Mouse (Mus musculus): ENCODE measurements at regions not wholly inside any gene's neighbourhood (a gene's known extent, or its start where the extent isn't known, plus 50 kb on each side); places are given as distances from the start of the nearest gene placed in this dataset.
A peak's percentile ranks its signal among the peaks of the same experiment; 100 is the strongest.

- Histone ChIP-seq H3K4me3 (ENCODE audit: low read depth, low read length) (no peak overlapping the region), H3K36me3 (ENCODE audit: insufficient read depth) (no peaks in the 10 kb centered on the region), H3K27ac (ENCODE audit: low read depth, low read length) (no peak overlapping the region), H3K9me3 (ENCODE audit: low read length) (no peaks in the 10 kb centered on the region), H3K4me1 (ENCODE audit: insufficient read depth) (no peaks in the 10 kb centered on the region), H3K27me3 (ENCODE audit: insufficient read depth, low read length) (no peaks in the 10 kb centered on the region), H3K4me2 (ENCODE audit: low read depth) (no peak overlapping the region), H3K9ac (no peak overlapping the region)
- 96% methylated on average over 4 of the region's 4 CpGs for WGBS
- DNase-seq (no peak), ATAC-seq (no peak)
- no peak for TF ChIP-seq CTCF (IDR thresholded peaks at IDR 0.05; ENCODE audit: low read depth)
Measured at GRCm38 (mm10) chr10:45933631-45934310, 356.1 kb downstream of the Hace1 start.

- no peaks in the 10 kb centered on the region for H3K9me3 ChIP-seq (ENCODE audit: low read length)
- no peak overlapping the region for H3K4me3 ChIP-seq (ENCODE audit: low read depth, low read length)
- H3K9ac ChIP-seq = no peak overlapping the region
- H3K36me3 ChIP-seq (ENCODE audit: insufficient read depth) = no peaks in the 10 kb centered on the region
- H3K27ac ChIP-seq (ENCODE audit: low read depth, low read length) = no peak overlapping the region
- no peak overlapping the region for H3K4me2 ChIP-seq (ENCODE audit: low read depth)
- no peak for DNase-seq
- TF ChIP-seq CTCF (IDR thresholded peaks at IDR 0.05; ENCODE audit: low read depth) = no peak
- no peaks in the 10 kb centered on the region for H3K27me3 ChIP-seq (ENCODE audit: insufficient read depth, low read length)
- no peak for ATAC-seq
- H3K4me1 ChIP-seq (ENCODE audit: insufficient read depth) = no peaks in the 10 kb centered on the region
Measured at GRCm38 (mm10) chr10:45957686-45958085, 380.1 kb downstream of the Hace1 start.

DNA sequence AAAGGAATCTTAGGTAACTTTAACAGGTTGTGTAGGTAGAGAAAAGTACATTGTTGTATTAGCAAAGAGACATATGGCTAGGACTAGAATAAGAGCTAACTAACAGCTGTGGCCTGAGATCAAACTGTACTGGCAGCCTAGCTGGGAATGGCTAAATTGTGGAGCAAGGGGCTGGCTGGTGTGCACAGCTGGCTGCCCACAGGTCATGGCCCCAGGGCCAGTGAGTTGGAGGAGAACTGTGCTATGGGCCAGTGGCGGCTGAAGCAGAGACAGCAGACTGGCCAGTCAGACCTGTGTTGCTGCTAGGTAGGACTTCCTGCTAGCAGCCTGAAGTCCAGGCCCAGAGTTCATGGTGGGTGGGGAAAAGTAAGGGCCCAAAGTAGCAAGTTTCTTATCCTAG, 394.6 kb downstream of the Hace1 start:
- DNase-seq (no peak), ATAC-seq (no peak)
- Histone ChIP-seq H3K27me3 (ENCODE audit: insufficient read depth, low read length) (no peaks in the 10 kb centered on the region), H3K36me3 (ENCODE audit: insufficient read depth) (no peaks in the 10 kb centered on the region), H3K4me3 (ENCODE audit: low read depth, low read length) (no peak overlapping the region), H3K9me3 (ENCODE audit: low read length) (no peaks in the 10 kb centered on the region), H3K27ac (ENCODE audit: low read depth, low read length) (no peak overlapping the region), H3K4me2 (ENCODE audit: low read depth) (no peak overlapping the region), H3K4me1 (ENCODE audit: insufficient read depth) (no peaks in the 10 kb centered on the region), H3K9ac (no peak overlapping the region)
- WGBS = 81% methylated on average over 1 of the region's 1 CpGs
- no peak for TF ChIP-seq CTCF (IDR thresholded peaks at IDR 0.05; ENCODE audit: low read depth)

DNA sequence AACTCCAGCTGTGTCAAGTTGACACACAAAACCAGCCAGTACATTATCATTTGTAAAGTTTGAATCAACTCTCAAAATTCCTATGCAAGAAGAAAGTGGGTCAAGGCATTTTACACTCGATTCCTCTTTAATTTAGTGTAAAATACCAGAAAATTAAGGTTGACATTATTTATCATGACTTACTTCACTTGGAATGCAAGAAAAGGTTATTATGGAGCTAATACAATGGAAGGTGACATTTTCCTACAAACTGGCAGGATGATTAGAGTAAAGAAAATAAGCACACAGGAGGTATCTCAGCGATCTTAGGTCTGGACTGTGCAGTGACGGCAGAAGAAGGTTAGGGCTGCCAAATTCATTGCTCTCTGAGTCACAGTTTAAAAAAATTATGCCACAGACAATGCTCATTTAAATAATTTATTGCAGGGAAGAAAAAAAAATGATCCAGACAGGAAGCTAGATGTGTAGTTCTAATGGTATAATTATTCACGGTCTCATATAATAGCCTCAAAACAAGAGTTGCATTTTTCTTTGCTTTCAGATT, 405.2 kb downstream of the Hace1 start:
- Histone ChIP-seq H3K4me1 (ENCODE audit: insufficient read depth) (no peaks in the 10 kb centered on the region), H3K27me3 (ENCODE audit: insufficient read depth, low read length) (no peaks in the 10 kb centered on the region), H3K9ac (no peak overlapping the region), H3K4me3 (ENCODE audit: low read depth, low read length) (no peak overlapping the region), H3K36me3 (ENCODE audit: insufficient read depth) (no peaks in the 10 kb centered on the region), H3K4me2 (ENCODE audit: low read depth) (no peak overlapping the region), H3K9me3 (ENCODE audit: low read length) (no peaks in the 10 kb centered on the region), H3K27ac (ENCODE audit: low read depth, low read length) (no peak overlapping the region)
- 41% methylated on average over 4 of the region's 4 CpGs for WGBS
- TF ChIP-seq CTCF (IDR thresholded peaks at IDR 0.05; ENCODE audit: low read depth) = no peak
- DNase-seq (no peak), ATAC-seq (no peak)

DNA sequence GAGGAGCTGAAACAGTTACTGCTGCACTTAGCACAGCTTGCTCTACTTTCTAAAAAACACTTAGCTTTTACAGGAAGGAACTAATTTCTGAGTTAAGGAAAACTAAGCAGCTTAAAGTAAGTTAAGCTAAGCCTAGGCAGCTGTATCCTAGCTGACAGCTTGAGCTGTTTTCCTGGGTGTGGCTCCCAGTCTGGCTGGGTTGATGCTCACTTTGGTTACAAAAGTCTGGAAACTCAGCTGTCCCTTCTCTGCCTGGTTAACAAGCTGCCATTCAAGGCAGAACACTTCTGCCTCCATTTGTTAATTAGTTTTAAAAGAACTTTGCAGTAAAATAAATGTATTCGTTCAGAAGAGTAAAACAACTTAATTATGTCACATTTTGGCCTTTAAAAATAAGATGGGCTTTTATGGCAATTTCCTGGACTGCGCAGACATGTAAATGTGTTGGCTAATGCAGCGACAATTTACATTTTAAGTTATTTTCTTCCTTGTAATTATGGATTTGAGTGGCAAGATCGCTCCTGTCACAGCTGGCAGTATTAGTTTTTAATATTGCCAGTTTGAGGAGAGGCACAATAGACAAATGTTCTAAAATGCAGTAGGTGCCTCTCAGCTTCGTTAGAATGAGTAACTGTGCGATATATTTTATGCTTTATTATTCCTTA, 406.2 kb downstream of the Hace1 start:
- no peak overlapping the region for H3K27ac ChIP-seq (ENCODE audit: low read depth, low read length)
- H3K4me1 ChIP-seq (ENCODE audit: insufficient read depth) = no peaks in the 10 kb centered on the region
- no peak overlapping the region for H3K9ac ChIP-seq
- no peak overlapping the region for H3K4me3 ChIP-seq (ENCODE audit: low read depth, low read length)
- WGBS = 34% methylated on average over 6 of the region's 6 CpGs
- TF ChIP-seq CTCF (IDR thresholded peaks at IDR 0.05; ENCODE audit: low read depth) = no peak
- H3K36me3 ChIP-seq (ENCODE audit: insufficient read depth) = no peaks in the 10 kb centered on the region
- peak; percentile 96 for ATAC-seq
- DNase-seq = peak; percentile 80
- H3K27me3 ChIP-seq (ENCODE audit: insufficient read depth, low read length) = no peaks in the 10 kb centered on the region
- H3K9me3 ChIP-seq (ENCODE audit: low read length) = no peaks in the 10 kb centered on the region
- no peak overlapping the region for H3K4me2 ChIP-seq (ENCODE audit: low read depth)

DNA sequence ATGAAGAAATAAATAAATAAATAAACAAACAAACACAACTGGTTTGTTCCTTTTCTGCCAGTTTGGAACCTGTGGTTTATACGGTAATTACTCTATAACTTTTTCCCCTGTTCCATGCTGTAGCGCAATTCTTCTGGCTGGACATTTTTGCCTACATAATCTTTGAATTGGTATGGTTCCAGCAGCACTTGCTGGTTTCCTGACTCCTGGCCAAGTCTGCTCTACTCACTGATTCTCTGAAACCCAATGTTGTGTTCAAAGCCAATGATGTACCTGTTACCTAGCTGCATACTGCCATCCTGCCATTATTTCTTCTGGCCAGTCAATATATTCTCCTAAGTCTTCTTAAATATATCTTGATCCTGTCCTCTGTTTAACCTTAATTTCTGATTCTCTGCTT, 408.7 kb downstream of the Hace1 start:
- no peak overlapping the region for H3K27ac ChIP-seq (ENCODE audit: low read depth, low read length)
- no peak overlapping the region for H3K4me2 ChIP-seq (ENCODE audit: low read depth)
- H3K9me3 ChIP-seq (ENCODE audit: low read length) = no peaks in the 10 kb centered on the region
- ATAC-seq (no peak), DNase-seq (no peak)
- no peaks in the 10 kb centered on the region for H3K36me3 ChIP-seq (ENCODE audit: insufficient read depth)
- H3K9ac ChIP-seq = no peak overlapping the region
- H3K4me1 ChIP-seq (ENCODE audit: insufficient read depth) = peaks cover 3% of the 10 kb centered on the region; the same call in 1 of the 2 replicates
- H3K27me3 ChIP-seq (ENCODE audit: insufficient read depth, low read length) = no peaks in the 10 kb centered on the region
- no peak overlapping the region for H3K4me3 ChIP-seq (ENCODE audit: low read depth, low read length)
- no peak for TF ChIP-seq CTCF (IDR thresholded peaks at IDR 0.05; ENCODE audit: low read depth)
- 82% methylated on average over 2 of the region's 2 CpGs for WGBS

GRCm38 (mm10) chr10:46006319-46006718, 428.7 kb downstream of the Hace1 start:
- Histone ChIP-seq H3K9ac (no peak overlapping the region), H3K27ac (ENCODE audit: low read depth, low read length) (no peak overlapping the region), H3K36me3 (ENCODE audit: insufficient read depth) (no peaks in the 10 kb centered on the region), H3K4me3 (ENCODE audit: low read depth, low read length) (no peak overlapping the region), H3K27me3 (ENCODE audit: insufficient read depth, low read length) (no peaks in the 10 kb centered on the region), H3K4me2 (ENCODE audit: low read depth) (no peak overlapping the region), H3K9me3 (ENCODE audit: low read length) (no peaks in the 10 kb centered on the region), H3K4me1 (ENCODE audit: insufficient read depth) (no peaks in the 10 kb centered on the region)
- no peak for TF ChIP-seq CTCF (IDR thresholded peaks at IDR 0.05; ENCODE audit: low read depth)
- DNase-seq (no peak), ATAC-seq (peak; percentile 79)
- WGBS = 14% methylated on average over 2 of the region's 2 CpGs

Data from forebrain, postnatal 0 days (tissue).